Mouse (Mus musculus): Measurements from ENCODE around the gene Kpna6. TPM values are rescaled to one million over a fixed set of nuclear protein-coding genes. Genes with fewer than 3 reads are reported as not detected.

The Kpna6 gene
- polyA plus RNA-seq, 1 experiment, result 50.6 TPM

GRCm38 (mm10) chr4:129696158-129696985, 23.8 kb upstream of the Kpna6 start, which contains the start of gene Tmem39b:
Gene Tmem39b (minus strand): TSS chr4:129696838.
- TF ChIP-seq CTCF (IDR thresholded peaks at IDR 0.05; ENCODE audit: extremely low read depth, insufficient read depth, low read length) (no peak), POLR2A (IDR thresholded peaks at IDR 0.05; ENCODE audit: extremely low read depth, insufficient read depth, low read length) (no peak)
- no peaks in the 10 kb centered on the region for H3K4me1 ChIP-seq (ENCODE audit: control insufficient read depth, insufficient read depth, low read length)
- peak within 1 kb of the TSS; percentile 78 for H3K4me3 ChIP-seq (ENCODE audit: insufficient read depth, low read length)

GRCm38 (mm10) chr4:129695815-129696157, 23.2 kb upstream of the Kpna6 start:
- Histone ChIP-seq H3K4me1 (ENCODE audit: control insufficient read depth, insufficient read depth, low read length) (no peaks in the 10 kb centered on the region), H3K4me3 (ENCODE audit: insufficient read depth, low read length) (peak overlapping the region; percentile 78), H3K27ac (ENCODE audit: insufficient read depth, low read length) (no peak overlapping the region)

More at GRCm38 (mm10) chr4:129696158-129696985, 23.8 kb upstream of the Kpna6 start, which contains the start of gene Tmem39b:
- H3K27ac ChIP-seq (ENCODE audit: insufficient read depth, low read length), result peak within 1 kb of the TSS; percentile 2; the same call in 1 of the 2 replicates

GRCm38 (mm10) chr4:129684531-129684930, 12.0 kb upstream of the Kpna6 start:
- no peaks in the 10 kb centered on the region; the same call in 1 of the 2 replicates for H3K4me1 ChIP-seq (ENCODE audit: control insufficient read depth, insufficient read depth, low read length)
- no peak for TF ChIP-seq CTCF (IDR thresholded peaks at IDR 0.05; ENCODE audit: extremely low read depth, insufficient read depth, low read length)
- no peak for TF ChIP-seq POLR2A (IDR thresholded peaks at IDR 0.05; ENCODE audit: extremely low read depth, insufficient read depth, low read length)
- H3K4me3 ChIP-seq (ENCODE audit: insufficient read depth, low read length), result no peak overlapping the region
- no peak overlapping the region for H3K27ac ChIP-seq (ENCODE audit: insufficient read depth, low read length)

More at GRCm38 (mm10) chr4:129695815-129696157, 23.2 kb upstream of the Kpna6 start:
- no peak for TF ChIP-seq POLR2A (IDR thresholded peaks at IDR 0.05; ENCODE audit: extremely low read depth, insufficient read depth, low read length)
- no peak for TF ChIP-seq CTCF (IDR thresholded peaks at IDR 0.05; ENCODE audit: extremely low read depth, insufficient read depth, low read length)

- Histone ChIP-seq H3K27ac (ENCODE audit: insufficient read depth, low read length) (no peak overlapping the region), H3K4me3 (ENCODE audit: insufficient read depth, low read length) (no peak overlapping the region), H3K4me1 (ENCODE audit: control insufficient read depth, insufficient read depth, low read length) (no peaks in the 10 kb centered on the region; the same call in 1 of the 2 replicates)
- TF ChIP-seq POLR2A (IDR thresholded peaks at IDR 0.05; ENCODE audit: extremely low read depth, insufficient read depth, low read length), result no peak
- TF ChIP-seq CTCF (IDR thresholded peaks at IDR 0.05; ENCODE audit: extremely low read depth, insufficient read depth, low read length), result no peak
Measured at GRCm38 (mm10) chr4:129683901-129684493, 11.4 kb upstream of the Kpna6 start.

- Histone ChIP-seq H3K4me3 (ENCODE audit: insufficient read depth, low read length) (no peak overlapping the region), H3K27ac (ENCODE audit: insufficient read depth, low read length) (no peak overlapping the region), H3K4me1 (ENCODE audit: control insufficient read depth, insufficient read depth, low read length) (no peaks in the 10 kb centered on the region)
- TF ChIP-seq POLR2A (IDR thresholded peaks at IDR 0.05; ENCODE audit: extremely low read depth, insufficient read depth, low read length), result no peak
- no peak for TF ChIP-seq CTCF (IDR thresholded peaks at IDR 0.05; ENCODE audit: extremely low read depth, insufficient read depth, low read length)
Measured at GRCm38 (mm10) chr4:129681837-129682236, 9.3 kb upstream of the Kpna6 start.

GRCm38 (mm10) chr4:129672878-129673449, 397 bp upstream of the Kpna6 start:
- H3K27ac ChIP-seq (ENCODE audit: insufficient read depth, low read length), result peak overlapping the region; percentile 47
- H3K4me3 ChIP-seq (ENCODE audit: insufficient read depth, low read length), result peak overlapping the region; percentile 58
- TF ChIP-seq POLR2A (IDR thresholded peaks at IDR 0.05; ENCODE audit: extremely low read depth, insufficient read depth, low read length) (no peak), CTCF (IDR thresholded peaks at IDR 0.05; ENCODE audit: extremely low read depth, insufficient read depth, low read length) (no peak)
- peaks cover 5% of the 10 kb centered on the region; the same call in 1 of the 2 replicates for H3K4me1 ChIP-seq (ENCODE audit: control insufficient read depth, insufficient read depth, low read length)

GRCm38 (mm10) chr4:129671491-129672082, 980 bp downstream of the Kpna6 start:
- peak; percentile 64 for TF ChIP-seq CTCF (IDR thresholded peaks at IDR 0.05; ENCODE audit: extremely low read depth, insufficient read depth, low read length)
- no peak for TF ChIP-seq POLR2A (IDR thresholded peaks at IDR 0.05; ENCODE audit: extremely low read depth, insufficient read depth, low read length)
- peak overlapping the region; percentile 87; the same call in 1 of the 2 replicates for H3K27ac ChIP-seq (ENCODE audit: insufficient read depth, low read length)
- peaks cover 5% of the 10 kb centered on the region; the same call in 1 of the 2 replicates for H3K4me1 ChIP-seq (ENCODE audit: control insufficient read depth, insufficient read depth, low read length)
- H3K4me3 ChIP-seq (ENCODE audit: insufficient read depth, low read length), result peak overlapping the region; percentile 58

- no peak overlapping the region for H3K4me3 ChIP-seq (ENCODE audit: insufficient read depth, low read length)
- H3K4me1 ChIP-seq (ENCODE audit: control insufficient read depth, insufficient read depth, low read length), result peaks cover 10% of the 10 kb centered on the region
- no peak overlapping the region for H3K27ac ChIP-seq (ENCODE audit: insufficient read depth, low read length)
- TF ChIP-seq CTCF (IDR thresholded peaks at IDR 0.05; ENCODE audit: extremely low read depth, insufficient read depth, low read length) (no peak), POLR2A (IDR thresholded peaks at IDR 0.05; ENCODE audit: extremely low read depth, insufficient read depth, low read length) (no peak)
Measured at GRCm38 (mm10) chr4:129662255-129662813, 10.2 kb downstream of the Kpna6 start.

- H3K4me3 ChIP-seq (ENCODE audit: insufficient read depth, low read length), result no peak overlapping the region
- TF ChIP-seq POLR2A (IDR thresholded peaks at IDR 0.05; ENCODE audit: extremely low read depth, insufficient read depth, low read length) (no peak), CTCF (IDR thresholded peaks at IDR 0.05; ENCODE audit: extremely low read depth, insufficient read depth, low read length) (no peak)
- H3K27ac ChIP-seq (ENCODE audit: insufficient read depth, low read length), result no peak overlapping the region
- H3K4me1 ChIP-seq (ENCODE audit: control insufficient read depth, insufficient read depth, low read length), result peaks cover 10% of the 10 kb centered on the region
Measured at GRCm38 (mm10) chr4:129661584-129661983, 11.0 kb downstream of the Kpna6 start.

Data from cortical plate, adult 2 months (tissue).